Mouse (Mus musculus): ENCODE measurements around the gene Pot1b.

Gene Pot1b

GRCm38 (mm10) chr17:55711984-55712811 is at the start of gene Pot1b:
Pot1b (minus strand) TSS chr17:55712628.
- DNase-seq = peak; percentile 99

GRCm38 (mm10) chr17:55751170-55751569 is 38.7 kb upstream of the Pot1b start:
- no peak for DNase-seq

- no peak for DNase-seq
These were observed 37.4 kb upstream of the Pot1b start, which contains the start of gene Adgre4 for GRCm38 (mm10) chr17:55749786-55750185. Adgre4 (plus strand) TSS chr17:55749984.

GRCm38 (mm10) chr17:55736675-55737074 is 24.2 kb upstream of the Pot1b start:
- no peak for DNase-seq

- DNase-seq = no peak
These were observed 13.8 kb upstream of the Pot1b start for GRCm38 (mm10) chr17:55726193-55726592.

GRCm38 (mm10) chr17:55722250-55722649 is 9.8 kb upstream of the Pot1b start:
- DNase-seq = no peak

- no peak for DNase-seq
These were observed 8.8 kb upstream of the Pot1b start for GRCm38 (mm10) chr17:55721270-55721669.

- DNase-seq = no peak
These were observed 9.6 kb downstream of the Pot1b start for GRCm38 (mm10) chr17:55702865-55703264.

GRCm38 (mm10) chr17:55702161-55702820 is 10.1 kb downstream of the Pot1b start:
- DNase-seq = peak; percentile 85

- DNase-seq = no peak
These were observed 13.0 kb downstream of the Pot1b start for GRCm38 (mm10) chr17:55699388-55699787.

- peak; percentile 47 for DNase-seq
These were observed 51.3 kb downstream of the Pot1b start for GRCm38 (mm10) chr17:55661099-55661498.

- no peak for DNase-seq
These were observed 87.3 kb downstream of the Pot1b start, which contains the start of gene Vmn2r118 for GRCm38 (mm10) chr17:55625092-55625491. Vmn2r118 (minus strand) TSS chr17:55625192.
